Mouse (Mus musculus) olfactory bulb, adult 2 months (tissue): ENCODE measurements around the gene Tmco5.

Source experiments
- CTCF ChIP-seq: fragments of 200-500 bp; IDR thresholded peaks from 2 replicates; pipeline ENCODE4 v1.5.1; 2012; ENCODE audit warnings: low read depth, mild to moderate bottlenecking, low read length, moderate library complexity; ENCODE audit not compliant: insufficient read depth
- POLR2A ChIP-seq: fragments of 200-500 bp; IDR thresholded peaks from 2 replicates; pipeline ENCODE4 v1.6.1; 2012; ENCODE audit warnings: mild to moderate bottlenecking, low read depth, low read length, moderate library complexity; ENCODE audit not compliant: insufficient read depth

DNA sequence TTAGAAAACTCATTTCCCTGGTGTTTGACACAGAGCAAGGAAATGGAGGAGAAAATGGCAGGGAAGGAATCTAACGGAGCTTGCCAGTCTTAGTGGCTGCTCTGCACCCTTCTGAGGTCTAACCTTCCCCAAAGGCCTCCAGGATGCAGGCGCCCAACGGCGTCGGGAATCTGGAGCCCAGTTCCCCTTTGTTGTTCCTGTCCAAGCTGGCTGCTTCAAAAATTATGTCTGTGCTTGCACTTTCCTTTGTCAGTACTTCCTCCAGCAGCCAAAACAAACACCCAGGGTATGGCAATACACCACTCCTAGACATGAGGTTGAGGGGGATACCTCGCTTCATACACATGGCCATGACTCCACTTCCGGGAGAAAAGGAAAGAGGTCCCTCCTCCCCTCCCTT lies 53.7 kb downstream of the Tmco5 start:
- TF ChIP-seq CTCF (no peak), POLR2A (no peak)
